Mouse (Mus musculus) kidney, postnatal 36 days (tissue): ENCODE data around the gene Myl10.
"Not testable (repeated sequence)": the region's sequence is repeated elsewhere in the genome, so short reads cannot be mapped to it uniquely, and the experiment has no call there.

ENCODE experiments used
- DNase-seq, 2 experiments: peaks; one replicate each; pipeline ENCODE4 v3.0.0; 2021 to 2022; ENCODE audit warnings: mixed read lengths in 2 of 2

Gene Myl10

GRCm38 (mm10) chr5:136706803-136707202, 13.9 kb downstream of the Myl10 start:
- peak; percentile 61 to 83 for DNase-seq

DNA sequence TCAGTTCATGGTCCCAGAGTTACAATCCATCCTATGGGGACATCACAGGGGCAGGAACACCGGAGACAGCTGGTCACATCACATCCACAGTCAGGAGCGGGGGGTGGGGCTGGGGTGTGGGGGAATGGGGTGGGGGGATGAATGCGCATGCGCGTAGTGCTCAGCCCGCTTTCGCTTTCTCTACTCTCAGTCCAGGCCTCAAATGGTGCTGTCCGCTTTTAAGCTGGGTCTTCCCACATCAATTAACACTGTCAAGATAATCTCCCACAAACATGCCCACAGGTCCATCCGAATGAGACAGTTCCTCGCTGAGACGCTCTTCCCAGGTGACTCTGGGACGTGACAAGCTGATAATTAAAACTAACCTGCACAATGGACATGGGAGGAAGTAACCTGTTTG, 15.2 kb downstream of the Myl10 start:
- no peak for DNase-seq

- no peak for DNase-seq
Measured at GRCm38 (mm10) chr5:136710742-136711141, 17.8 kb downstream of the Myl10 start.

- no peak for DNase-seq
Measured at GRCm38 (mm10) chr5:136714232-136714875, 21.4 kb downstream of the Myl10 start.

- peak in 1 of 2 experiments; percentile 49 for DNase-seq
Measured at GRCm38 (mm10) chr5:136714879-136715278, 21.9 kb downstream of the Myl10 start.

DNA sequence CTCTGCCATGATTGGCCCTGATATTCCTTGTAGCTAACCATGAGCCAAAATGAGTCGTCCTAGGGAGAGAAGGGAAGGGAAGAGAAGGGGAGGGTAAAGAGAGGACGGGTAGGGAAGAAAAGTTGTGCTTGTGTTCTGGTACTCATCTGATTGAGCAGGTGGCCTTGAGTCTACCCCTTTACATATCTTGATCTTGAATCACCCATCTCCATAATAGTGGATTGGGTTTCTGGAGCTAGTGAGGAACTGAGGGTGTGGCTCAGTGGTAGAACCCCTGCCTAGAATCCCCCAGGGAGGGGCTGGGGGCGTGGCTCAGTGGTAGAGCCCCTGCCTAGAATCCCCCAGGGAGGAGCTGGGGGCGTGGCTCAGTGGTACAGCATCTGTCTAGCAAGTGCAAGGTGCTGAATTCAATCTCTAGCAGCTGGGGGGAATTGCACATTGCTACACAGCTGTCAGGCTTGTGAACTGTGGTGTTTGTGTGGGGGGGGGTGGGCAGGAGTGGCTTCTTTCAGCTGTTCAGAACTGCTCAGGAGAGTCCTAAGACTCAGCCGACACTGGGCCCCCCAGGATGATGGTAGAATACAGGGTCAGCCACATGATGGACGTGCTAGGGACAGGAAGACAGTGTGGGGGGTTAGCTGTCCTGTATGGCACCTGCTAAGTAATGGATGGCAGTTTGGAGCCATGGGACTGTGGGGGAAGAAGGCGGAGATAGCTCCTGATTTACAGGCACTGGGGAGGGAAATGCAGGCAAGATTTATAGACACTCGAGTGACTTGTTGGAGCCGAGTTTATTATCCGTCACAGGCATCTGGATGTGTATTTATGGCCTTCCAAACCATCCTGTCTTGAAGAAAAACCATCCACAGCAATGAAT, 24.0 kb downstream of the Myl10 start:
- no peak for DNase-seq

DNA sequence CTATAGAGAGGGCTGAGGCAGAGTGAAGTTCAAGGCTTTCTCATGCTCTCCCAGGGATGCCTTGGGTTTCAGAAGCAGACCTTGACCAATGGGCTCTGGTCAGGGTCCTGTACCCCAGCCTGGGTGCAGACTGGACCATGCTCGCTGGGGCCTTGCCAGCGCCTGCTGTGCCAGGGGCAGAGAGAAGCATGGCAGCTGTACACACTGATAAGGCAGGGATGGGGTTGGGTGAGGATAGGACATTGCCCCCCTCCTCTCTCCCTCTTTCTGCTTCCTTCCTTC, 24.6 kb downstream of the Myl10 start:
- no peak for DNase-seq

DNA sequence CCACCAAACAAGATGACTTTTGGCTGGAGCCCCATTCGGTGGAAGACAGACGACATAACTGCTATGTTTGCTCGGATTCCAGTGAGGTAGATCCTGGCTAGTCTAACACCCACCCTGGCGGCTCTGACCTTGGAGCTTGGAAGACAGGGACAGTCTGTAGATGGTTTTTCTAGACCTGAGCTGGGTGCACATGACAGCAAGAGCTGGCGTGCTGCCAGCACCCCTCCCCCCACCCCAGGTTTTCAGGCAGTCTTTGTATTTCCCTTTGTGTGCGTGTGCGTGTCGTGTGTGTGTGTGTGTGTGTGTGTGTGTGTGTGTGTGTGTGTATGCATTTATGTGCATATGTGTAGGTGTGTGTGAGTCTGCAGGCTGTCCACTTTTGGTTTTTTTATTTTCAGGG, 25.7 kb downstream of the Myl10 start:
- no peak for DNase-seq

GRCm38 (mm10) chr5:136721596-136721995, 28.6 kb downstream of the Myl10 start:
- no peak for DNase-seq

DNA sequence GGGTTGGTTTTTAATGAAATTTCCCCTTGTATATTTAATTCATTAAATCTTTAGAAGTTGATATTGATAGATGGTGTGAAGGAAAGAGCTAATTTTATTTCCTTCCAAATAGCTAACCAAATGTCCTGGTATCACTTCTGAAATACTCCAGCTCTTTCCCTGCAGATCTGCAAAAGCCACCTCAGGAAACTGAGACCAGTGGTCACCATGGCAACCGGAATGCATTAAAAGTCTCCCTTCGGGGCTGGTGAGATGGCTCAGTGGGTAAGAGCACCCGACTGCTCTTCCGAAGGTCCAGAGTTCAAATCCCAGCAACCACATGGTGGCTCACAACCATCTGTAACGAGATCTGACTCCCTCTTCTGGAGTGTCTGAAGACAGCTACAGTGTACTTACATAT, 33.3 kb downstream of the Myl10 start:
- DNase-seq = not testable (repeated sequence)

GRCm38 (mm10) chr5:136738918-136739317, 46.0 kb downstream of the Myl10 start:
- DNase-seq = no peak

- no peak for DNase-seq
Measured at GRCm38 (mm10) chr5:136746596-136746995, 53.6 kb downstream of the Myl10 start.
